ENCODE assay signal across 14 mouse cellular contexts in genomic region chr5:149021120-149021519, GRCm38 (mm10). TPM values are rescaled to one million over a fixed set of nuclear protein-coding genes. Genes with fewer than 3 reads are reported as not detected.
DNase-seq lines count a peak whose midpoint lies in the region; ATAC-seq and TF ChIP-seq lines count a peak whose summit lies in the region.
"Had no signal": no experiment of that assay in that cellular context is flagged by ENCODE, and none has a peak within 500 bp of the region (broad histone marks: within the 10 kb centered on the region; RNA-seq: fewer than 3 reads in every experiment).

No protein-coding gene starts in this region.

- no peaks in the 10 kb centered on the region for H3K36me3 ChIP-seq in embryonic facial prominence, embryonic 13.5 days
- H3K36me3 ChIP-seq in embryonic facial prominence, embryonic 10.5 days (replicated peaks): no peaks in the 10 kb centered on the region
- no peaks in the 10 kb centered on the region for H3K36me3 ChIP-seq in lung, embryonic 14.5 days (ENCODE audit: insufficient read depth)
- H3K36me3 ChIP-seq in liver, embryonic 15.5 days (replicated peaks): no peaks in the 10 kb centered on the region
- H3K36me3 ChIP-seq: forebrain, embryonic 15.5 days; G1E had no signal

- whole genome bisulfite sequencing in embryonic facial prominence, embryonic 13.5 days: 52% methylated on average over 7 of the region's 7 CpGs
- 62% methylated on average over 7 of the region's 7 CpGs for WGBS in embryonic facial prominence, embryonic 10.5 days
- WGBS in lung, embryonic 14.5 days: 38% methylated on average over 7 of the region's 7 CpGs
- WGBS in liver, embryonic 15.5 days (ENCODE audit: insufficient replicate concordance): 30% methylated on average over 7 of the region's 7 CpGs

- H3K27me3 ChIP-seq in embryonic facial prominence, embryonic 13.5 days: no peaks in the 10 kb centered on the region
- H3K27me3 ChIP-seq in embryonic facial prominence, embryonic 10.5 days (replicated peaks; ENCODE audit: low read depth, poor library complexity, severe bottlenecking): peaks cover 23% of the 10 kb centered on the region; the same call in 1 of the 2 replicates
- H3K27me3 ChIP-seq in lung, embryonic 14.5 days (ENCODE audit: insufficient read depth, low read length): no peaks in the 10 kb centered on the region
- no peaks in the 10 kb centered on the region for H3K27me3 ChIP-seq in liver, embryonic 15.5 days
- H3K27me3 ChIP-seq: forebrain, embryonic 15.5 days had no signal

- H3K4me2 ChIP-seq in embryonic facial prominence, embryonic 13.5 days: peak overlapping the region; percentile 37; the same call in 1 of the 2 replicates
- H3K4me2 ChIP-seq in lung, embryonic 14.5 days: peak overlapping the region; percentile 44
- H3K4me2 ChIP-seq in liver, embryonic 15.5 days: peak overlapping the region; percentile 34; the same call in 1 of the 2 replicates
- H3K4me2 ChIP-seq: forebrain, embryonic 15.5 days had no signal

- ATAC-seq in embryonic facial prominence, embryonic 13.5 days (ENCODE audit: insufficient number of reproducible peaks, insufficient read depth, low FRiP score, low TSS enrichment, low read depth): no peak
- 0 out of 2 replicates have a peak, but pooled peaks have one; percentile 21 for ATAC-seq in lung, embryonic 14.5 days (ENCODE audit: insufficient read depth)
- ATAC-seq in liver, embryonic 15.5 days (ENCODE audit: insufficient read depth): no peak
- ATAC-seq: forebrain, embryonic 15.5 days had no signal

- no peak overlapping the region for H3K27ac ChIP-seq in embryonic facial prominence, embryonic 13.5 days
- H3K27ac ChIP-seq in embryonic facial prominence, embryonic 10.5 days (replicated peaks): no peak overlapping the region
- peak overlapping the region; percentile 34 for H3K27ac ChIP-seq in lung, embryonic 14.5 days (ENCODE audit: low read depth)
- no peak overlapping the region for H3K27ac ChIP-seq in liver, embryonic 15.5 days (replicated peaks)
- H3K27ac ChIP-seq: forebrain, embryonic 15.5 days; heart, adult 2 months had no signal

- H3K4me1 ChIP-seq in embryonic facial prominence, embryonic 13.5 days: peaks cover 6% of the 10 kb centered on the region; the same call in 1 of the 2 replicates
- peaks cover 19% of the 10 kb centered on the region for H3K4me1 ChIP-seq in embryonic facial prominence, embryonic 10.5 days
- no peaks in the 10 kb centered on the region; the same call in none of the 2 replicates for H3K4me1 ChIP-seq in lung, embryonic 14.5 days (ENCODE audit: insufficient read depth)
- peaks cover 9% of the 10 kb centered on the region for H3K4me1 ChIP-seq in liver, embryonic 15.5 days (replicated peaks)

- no peak for DNase-seq in embryonic facial prominence, embryonic 10.5 days (ENCODE audit: low spot score)
- peak; percentile 34 for DNase-seq in lung, embryonic 14.5 days
- DNase-seq in lung, postnatal 14 days: no peak
- DNase-seq in kidney, adult 8-10 months: peak; percentile 46 to 70
- DNase-seq in left cerebral cortex, postnatal 14 days (ENCODE audit: low spot score in 2 of 2): no peak
- no peak for DNase-seq in embryo, embryonic 11 days
- DNase-seq: heart, adult 2 months; midbrain, embryonic 14.5 days; thymus, adult 18-20 months had no signal

- intact Hi-C loops in left cerebral cortex, postnatal 14 days (cut with DNase I): no loop called here

- no peak overlapping the region for H3K9ac ChIP-seq in embryonic facial prominence, embryonic 13.5 days
- H3K9ac ChIP-seq in lung, embryonic 14.5 days: no peak overlapping the region
- H3K9ac ChIP-seq in liver, embryonic 15.5 days: no peak overlapping the region
- H3K9ac ChIP-seq: forebrain, embryonic 15.5 days had no signal

- H3K4me3 ChIP-seq in embryonic facial prominence, embryonic 13.5 days: no peak overlapping the region
- no peak overlapping the region for H3K4me3 ChIP-seq in embryonic facial prominence, embryonic 10.5 days
- no peak overlapping the region; the same call in 1 of the 2 replicates for H3K4me3 ChIP-seq in lung, embryonic 14.5 days (ENCODE audit: low read depth, low read length)
- no peak overlapping the region for H3K4me3 ChIP-seq in liver, embryonic 15.5 days (replicated peaks)
- H3K4me3 ChIP-seq: forebrain, embryonic 15.5 days; heart, adult 2 months had no signal

- no peaks in the 10 kb centered on the region for H3K9me3 ChIP-seq in embryonic facial prominence, embryonic 13.5 days
- no peaks in the 10 kb centered on the region for H3K9me3 ChIP-seq in embryonic facial prominence, embryonic 10.5 days
- no peaks in the 10 kb centered on the region for H3K9me3 ChIP-seq in lung, embryonic 14.5 days (ENCODE audit: low read depth, low read length)
- H3K9me3 ChIP-seq in liver, embryonic 15.5 days (replicated peaks): no peaks in the 10 kb centered on the region
- H3K9me3 ChIP-seq: forebrain, embryonic 15.5 days; G1E had no signal

- no peak for TF ChIP-seq CTCF in lung, embryonic 14.5 days (IDR thresholded peaks at IDR 0.05; ENCODE audit: low read depth)

RNA-seq across cellular contexts. Expression of gene Gm42791, which starts 26.2 kb away (rescaled TPM):
- polyA plus RNA-seq in embryonic facial prominence, embryonic 13.5 days (2015; fragmentation: Nextera tagmentation; extraction: Ambion mirVana): 1.6 and 2.4 TPM in 2 replicates
- 0.49 and 4.6 TPM in 2 replicates for polyA plus RNA-seq in embryonic facial prominence, embryonic 10.5 days (2016; fragmentation: Nextera tagmentation; extraction: Ambion mirVana)
- 0.58 and 1.2 TPM in 2 replicates for polyA plus RNA-seq in lung, embryonic 14.5 days (2014; fragmentation: Nextera tagmentation; extraction: Ambion mirVana)
- 1.1 TPM in 1 of 2 replicates, not detected in the other for polyA plus RNA-seq in liver, embryonic 15.5 days (2015; fragmentation: Nextera tagmentation; extraction: Ambion mirVana)
- total RNA-seq in left cerebral cortex, postnatal 14 days (2021): 10 to 100 TPM; 16.6 to 17.8 TPM
- total RNA-seq: G1E had no signal
- polyA plus RNA-seq: G1E; heart, adult 2 months; large intestine, adult 2 months; midbrain, embryonic 14.5 days had no signal

Comparison
In these comparisons a context has a peak if more than half of its experiments do, and no peak if none do; other contexts are left out.
1. DNase-seq: peak in lung, embryonic 14.5 days (single experiment) and kidney, adult 8-10 months (2 of 2); none in embryonic facial prominence, embryonic 10.5 days (single experiment), lung, postnatal 14 days (single experiment), left cerebral cortex, postnatal 14 days (0 of 2) and embryo, embryonic 11 days (single experiment).
2. Peak in every context shown above with its lines, with median percentiles within 50 percentile points of each other: H3K4me2 ChIP-seq.